Mouse (Mus musculus) liver, embryonic 14.5 days (tissue): ENCODE data around the gene Dock9.

Experiments
- CTCF ChIP-seq: IDR thresholded peaks from 2 replicates; pipeline ENCODE4 v1.5.1; 2016; ENCODE audit warnings: antibody characterized with exemption, low read depth, control low read depth
- EP300 ChIP-seq: IDR thresholded peaks from 2 replicates; pipeline ENCODE4 v1.6.1; 2016; ENCODE audit warnings: antibody characterized with exemption, low read depth

DNA sequence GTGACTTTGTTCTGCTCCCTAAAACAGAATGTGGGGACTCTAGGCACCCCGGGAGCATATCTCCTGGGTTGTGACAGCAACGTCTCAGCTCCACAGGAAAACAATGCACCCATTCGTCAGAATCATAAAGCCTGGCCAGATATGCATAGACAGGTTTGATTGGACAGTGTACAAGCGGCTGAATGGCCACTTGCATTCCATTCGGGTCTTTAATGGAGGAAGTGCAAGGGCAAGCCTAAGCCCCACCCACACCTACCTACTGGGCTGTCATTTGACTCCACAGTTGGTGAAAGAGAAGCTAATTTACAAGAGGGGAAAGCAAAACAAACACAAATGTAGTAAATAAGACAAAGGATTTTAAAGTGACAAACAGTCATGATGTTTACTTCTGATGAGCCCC lies 189.1 kb downstream of the Dock9 start:
- TF ChIP-seq CTCF (no peak), EP300 (no peak)
